15 mouse cellular contexts compared by ENCODE assay signal in genomic region chr6:30552628-30553027, GRCm38 (mm10). TPM values are rescaled to one million over a fixed set of nuclear protein-coding genes. Genes with fewer than 3 reads are reported as not detected.
DNase-seq lines count a peak whose midpoint lies in the region; ATAC-seq and TF ChIP-seq lines count a peak whose summit lies in the region.
"Had no signal": no experiment of that assay in that cellular context is flagged by ENCODE, and none has a peak within 500 bp of the region (broad histone marks: within the 10 kb centered on the region; RNA-seq: fewer than 3 reads in every experiment).

No protein-coding gene starts in this region.

- H3K36me3 ChIP-seq in embryonic facial prominence, embryonic 15.5 days = no peaks in the 10 kb centered on the region
- H3K36me3 ChIP-seq in hindbrain, embryonic 10.5 days = no peaks in the 10 kb centered on the region
- H3K36me3 ChIP-seq: neural tube, embryonic 12.5 days had no signal

- peak overlapping the region; percentile 20 for H3K27ac ChIP-seq in left cerebral cortex, adult 2 months
- peak overlapping the region; percentile 80 for H3K27ac ChIP-seq in embryonic facial prominence, embryonic 15.5 days (replicated peaks)
- H3K27ac ChIP-seq in hindbrain, embryonic 10.5 days = peak overlapping the region; percentile 91
- H3K27ac ChIP-seq: neural tube, embryonic 12.5 days had no signal

- H3K27me3 ChIP-seq in embryonic facial prominence, embryonic 15.5 days = no peaks in the 10 kb centered on the region
- no peaks in the 10 kb centered on the region for H3K27me3 ChIP-seq in hindbrain, embryonic 10.5 days (ENCODE audit: insufficient read depth, poor library complexity, severe bottlenecking)
- H3K27me3 ChIP-seq: neural tube, embryonic 12.5 days had no signal

- intact Hi-C loops in left cerebral cortex, adult 2 months (cut with DNase I) = no loop called here
- intact Hi-C loops in gastrocnemius, postnatal 14 days (cut with DNase I; ENCODE audit: low total_unique reads) = no loop called here

- TF ChIP-seq CTCF in left cerebral cortex, adult 2 months (IDR thresholded peaks at IDR 0.05) = no peak

- no peak overlapping the region for H3K9ac ChIP-seq in embryonic facial prominence, embryonic 15.5 days
- H3K9ac ChIP-seq: neural tube, embryonic 12.5 days had no signal

- H3K4me3 ChIP-seq in left cerebral cortex, adult 2 months = no peak overlapping the region
- no peak overlapping the region for H3K4me3 ChIP-seq in embryonic facial prominence, embryonic 15.5 days (replicated peaks)
- H3K4me3 ChIP-seq in hindbrain, embryonic 10.5 days = no peak overlapping the region
- H3K4me3 ChIP-seq: neural tube, embryonic 12.5 days had no signal

- no peaks in the 10 kb centered on the region for H3K9me3 ChIP-seq in embryonic facial prominence, embryonic 15.5 days (replicated peaks)
- no peaks in the 10 kb centered on the region for H3K9me3 ChIP-seq in hindbrain, embryonic 10.5 days
- H3K9me3 ChIP-seq: neural tube, embryonic 12.5 days had no signal

- no peak for DNase-seq in left cerebral cortex, adult 2 months (ENCODE audit: extremely low spot score in 1 of 2, low spot score in 2 of 2)
- DNase-seq in left cerebral cortex, adult 8-10 months (ENCODE audit: low spot score in 2 of 2) = no peak
- no peak for DNase-seq in hindbrain, embryonic 10.5 days (ENCODE audit: low spot score)
- no peak for DNase-seq in thymus, postnatal 10 days (ENCODE audit: low spot score in 2 of 2)
- DNase-seq in gastrocnemius, postnatal 14 days = no peak
- DNase-seq in thymus, postnatal 25 days = no peak
- DNase-seq: heart, postnatal 36 days had no signal

- ATAC-seq in embryonic facial prominence, embryonic 15.5 days (ENCODE audit: insufficient number of reproducible peaks, low FRiP score, low TSS enrichment, low read depth) = no peak
- peak; percentile 58 for ATAC-seq in megakaryocyte progenitor cell, adult 5-6 weeks (replicated peaks; ENCODE audit: poor library complexity)
- ATAC-seq: activated CD4-positive, CD25-positive, alpha-beta regulatory T cell, adult 4 months had no signal

- no peak overlapping the region for H3K4me2 ChIP-seq in embryonic facial prominence, embryonic 15.5 days (replicated peaks)

- 40% methylated on average over 6 of the region's 6 CpGs for whole genome bisulfite sequencing in embryonic facial prominence, embryonic 15.5 days
- 58% methylated on average over 6 of the region's 6 CpGs for WGBS in hindbrain, embryonic 10.5 days

- peaks cover 43% of the 10 kb centered on the region for H3K4me1 ChIP-seq in embryonic facial prominence, embryonic 15.5 days
- peaks cover 66% of the 10 kb centered on the region for H3K4me1 ChIP-seq in hindbrain, embryonic 10.5 days (replicated peaks)

RNA-seq across cellular contexts. Expression of gene Cpa2, which starts 11.2 kb away (rescaled TPM):
- total RNA-seq in left cerebral cortex, adult 2 months (2021) = 1 to 10 TPM in 1 of 2 experiments, under 1 TPM in 1; 0.61 to 1.2 TPM
- total RNA-seq in left cerebral cortex, adult 8-10 months (2022) = 1 to 10 TPM; 1.2 to 4.0 (median 2.1) TPM
- 3.4 and 5.2 TPM in 2 replicates for polyA plus RNA-seq in embryonic facial prominence, embryonic 15.5 days (2015; fragmentation: Nextera tagmentation; extraction: Ambion mirVana)
- 19.6 and 20.0 TPM in 2 replicates for polyA plus RNA-seq in hindbrain, embryonic 10.5 days (2016; fragmentation: Nextera tagmentation; extraction: Ambion mirVana)
- total RNA-seq in megakaryocyte progenitor cell, adult 5-6 weeks (2015) = 1.3 TPM in 1 of 2 replicates, not detected in the other
- not detected in 2 replicates for total RNA-seq in megakaryocyte progenitor cell, adult 5-6 weeks (2017)
- total RNA-seq in gastrocnemius, postnatal 14 days (2021) = 1 to 10 TPM in 1 of 2 experiments, not detected in 1; 1.3 TPM
- total RNA-seq: gastrocnemius, adult 18-20 months; heart, postnatal 36 days had no signal

RNA-seq across cellular contexts. Expression of gene Cpa4, which starts 15.5 kb away (rescaled TPM):
- total RNA-seq in left cerebral cortex, adult 2 months (2021) = under 1 TPM in 1 of 2 experiments, not detected in 1; 0.16 TPM
- total RNA-seq in left cerebral cortex, adult 8-10 months (2022) = under 1 TPM; 0.17 to 0.39 (median 0.18) TPM
- 5.1 and 6.3 TPM in 2 replicates for polyA plus RNA-seq in embryonic facial prominence, embryonic 15.5 days (2015; fragmentation: Nextera tagmentation; extraction: Ambion mirVana)
- 1.4 and 2.5 TPM in 2 replicates for polyA plus RNA-seq in hindbrain, embryonic 10.5 days (2016; fragmentation: Nextera tagmentation; extraction: Ambion mirVana)
- not detected in 2 replicates for total RNA-seq in megakaryocyte progenitor cell, adult 5-6 weeks (2015)
- not detected in 2 replicates for total RNA-seq in megakaryocyte progenitor cell, adult 5-6 weeks (2017)
- under 1 TPM; 0.13 to 0.25 TPM for total RNA-seq in gastrocnemius, postnatal 14 days (2021)
- total RNA-seq: gastrocnemius, adult 18-20 months; heart, postnatal 36 days; layer of hippocampus, postnatal 10 days had no signal
- polyA plus RNA-seq: urinary bladder, adult 2 months had no signal

RNA-seq across cellular contexts. Expression of gene Ssmem1, which starts 43.0 kb away (rescaled TPM):
- 1 to 10 TPM in 1 of 2 experiments, under 1 TPM in 1; 0.70 to 1.1 TPM for total RNA-seq in left cerebral cortex, adult 2 months (2021)
- 1 to 10 TPM in 1 of 4 experiments, under 1 TPM in 3; 0.58 to 1.1 (median 0.86) TPM for total RNA-seq in left cerebral cortex, adult 8-10 months (2022)
- polyA plus RNA-seq in embryonic facial prominence, embryonic 15.5 days (2015; fragmentation: Nextera tagmentation; extraction: Ambion mirVana) = 0.14 and 0.52 TPM in 2 replicates
- 0.34 and 0.35 TPM in 2 replicates for polyA plus RNA-seq in hindbrain, embryonic 10.5 days (2016; fragmentation: Nextera tagmentation; extraction: Ambion mirVana)
- total RNA-seq in megakaryocyte progenitor cell, adult 5-6 weeks (2015) = not detected in 2 replicates
- total RNA-seq in megakaryocyte progenitor cell, adult 5-6 weeks (2017) = not detected in 2 replicates
- total RNA-seq in gastrocnemius, postnatal 14 days (2021) = under 1 TPM; 0.14 to 0.29 TPM
- total RNA-seq: gastrocnemius, adult 18-20 months had no signal
- polyA plus RNA-seq: activated CD4-positive, CD25-positive, alpha-beta regulatory T cell, adult 4 months had no signal

RNA-seq across cellular contexts. Expression of gene Tmem209, which starts 43.0 kb away (rescaled TPM):
- total RNA-seq in left cerebral cortex, adult 2 months (2021) = 10 to 100 TPM; 18.3 to 21.7 TPM
- total RNA-seq in left cerebral cortex, adult 8-10 months (2022) = 10 to 100 TPM; 22.8 to 25.2 (median 24.0) TPM
- polyA plus RNA-seq in embryonic facial prominence, embryonic 15.5 days (2015; fragmentation: Nextera tagmentation; extraction: Ambion mirVana) = 27.5 and 29.1 TPM in 2 replicates
- polyA plus RNA-seq in hindbrain, embryonic 10.5 days (2016; fragmentation: Nextera tagmentation; extraction: Ambion mirVana) = 38.3 and 40.3 TPM in 2 replicates
- 46.5 and 62.6 TPM in 2 replicates for total RNA-seq in megakaryocyte progenitor cell, adult 5-6 weeks (2015)
- 29.4 and 31.7 TPM in 2 replicates for total RNA-seq in megakaryocyte progenitor cell, adult 5-6 weeks (2017)
- total RNA-seq in gastrocnemius, postnatal 14 days (2021) = 1 to 10 TPM; 7.9 to 8.3 TPM

RNA-seq across cellular contexts. Expression of gene Cpa5, which starts 58.2 kb away (rescaled TPM):
- total RNA-seq in left cerebral cortex, adult 2 months (2021) = not detected
- total RNA-seq in left cerebral cortex, adult 8-10 months (2022) = not detected
- 0.43 and 1.3 TPM in 2 replicates for polyA plus RNA-seq in embryonic facial prominence, embryonic 15.5 days (2015; fragmentation: Nextera tagmentation; extraction: Ambion mirVana)
- 0.08 and 0.44 TPM in 2 replicates for polyA plus RNA-seq in hindbrain, embryonic 10.5 days (2016; fragmentation: Nextera tagmentation; extraction: Ambion mirVana)
- total RNA-seq in megakaryocyte progenitor cell, adult 5-6 weeks (2015) = not detected in 2 replicates
- total RNA-seq in megakaryocyte progenitor cell, adult 5-6 weeks (2017) = not detected in 2 replicates
- total RNA-seq in gastrocnemius, postnatal 14 days (2021) = under 1 TPM; 0.31 to 0.43 TPM
- total RNA-seq: gastrocnemius, adult 18-20 months; heart, postnatal 36 days; layer of hippocampus, postnatal 10 days had no signal
- polyA plus RNA-seq: activated CD4-positive, CD25-positive, alpha-beta regulatory T cell, adult 4 months; liver, embryonic 16.5 days; neural tube, embryonic 12.5 days had no signal

Comparison
In these comparisons a context has a peak if more than half of its experiments do, and no peak if none do; other contexts are left out.
1. H3K27ac ChIP-seq: peak in every context shown above with its lines; median percentile 91 in hindbrain, embryonic 10.5 days; 80 in embryonic facial prominence, embryonic 15.5 days; 20 in left cerebral cortex, adult 2 months.